Mouse (Mus musculus) left cerebral cortex, postnatal 10 days (tissue): ENCODE data around the gene Tenm3. TPM values are rescaled to one million over a fixed set of nuclear protein-coding genes. Genes with fewer than 3 reads are reported as not detected.

Experiments
- DNase-seq, 2 experiments: peaks; one replicate each; pipeline ENCODE4 v3.0.0; 2021 to 2022; ENCODE audit warnings: low spot score in 2 of 2, mixed read lengths in 1 of 2; ENCODE audit errors: extremely low spot score in 1 of 2
- intact Hi-C: fragments of 180-260 bp; cut with DNase I; formaldehyde crosslinking; loops from one replicate; pipeline ENCODE4 v1.15.1; 2025
- total RNA-seq, 2 experiments: library from RNA; stranded (reverse); gene quantifications; 2 replicates each; pipeline ENCODE4 v1.2.3; 2021

Gene Tenm3
- total RNA-seq, 2 experiments from 2014 or later: 130 to 135 TPM

DNA sequence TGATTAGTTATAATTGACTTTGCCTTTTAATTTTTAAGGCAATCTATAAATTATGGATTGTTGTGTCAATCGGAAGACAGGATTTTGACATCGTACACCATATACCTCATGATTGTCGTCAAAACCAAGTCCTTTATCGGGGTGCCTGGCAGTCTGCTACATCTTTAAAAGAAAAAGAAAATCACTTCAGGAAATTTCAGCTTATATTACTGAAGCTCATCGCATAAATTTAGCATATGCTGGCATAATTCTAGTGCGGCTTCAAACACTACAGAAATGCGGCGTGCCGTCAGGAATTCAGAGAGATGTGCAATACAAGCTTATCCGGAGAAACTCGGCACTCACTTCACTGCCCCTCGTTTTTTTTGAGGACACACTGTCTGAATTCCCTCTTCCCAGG, 332.2 kb downstream of the Tenm3 start:
- no peak for DNase-seq
- intact Hi-C loops: no loop called here

DNA sequence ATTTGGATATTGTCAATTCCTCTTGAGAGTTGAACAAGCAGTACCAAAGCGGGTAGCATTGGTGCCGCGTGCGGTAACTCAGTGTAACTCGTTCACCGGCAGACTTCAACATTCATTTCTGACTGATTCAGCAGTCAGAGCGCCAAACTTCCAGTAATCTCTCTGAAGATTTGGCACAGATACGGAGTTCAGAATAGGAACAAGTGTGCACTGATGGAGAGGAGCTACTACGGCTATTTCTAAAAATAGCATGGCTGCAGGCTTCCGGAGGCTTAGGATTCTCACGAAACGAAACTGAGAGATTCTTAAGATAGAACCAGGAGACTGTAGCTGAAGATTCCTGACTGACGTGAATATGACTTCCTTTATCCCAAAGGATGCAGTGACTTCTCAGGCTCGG, 332.6 kb downstream of the Tenm3 start:
- intact Hi-C loops: no loop called here
- peak in 1 of 2 experiments; percentile 54 for DNase-seq

DNA sequence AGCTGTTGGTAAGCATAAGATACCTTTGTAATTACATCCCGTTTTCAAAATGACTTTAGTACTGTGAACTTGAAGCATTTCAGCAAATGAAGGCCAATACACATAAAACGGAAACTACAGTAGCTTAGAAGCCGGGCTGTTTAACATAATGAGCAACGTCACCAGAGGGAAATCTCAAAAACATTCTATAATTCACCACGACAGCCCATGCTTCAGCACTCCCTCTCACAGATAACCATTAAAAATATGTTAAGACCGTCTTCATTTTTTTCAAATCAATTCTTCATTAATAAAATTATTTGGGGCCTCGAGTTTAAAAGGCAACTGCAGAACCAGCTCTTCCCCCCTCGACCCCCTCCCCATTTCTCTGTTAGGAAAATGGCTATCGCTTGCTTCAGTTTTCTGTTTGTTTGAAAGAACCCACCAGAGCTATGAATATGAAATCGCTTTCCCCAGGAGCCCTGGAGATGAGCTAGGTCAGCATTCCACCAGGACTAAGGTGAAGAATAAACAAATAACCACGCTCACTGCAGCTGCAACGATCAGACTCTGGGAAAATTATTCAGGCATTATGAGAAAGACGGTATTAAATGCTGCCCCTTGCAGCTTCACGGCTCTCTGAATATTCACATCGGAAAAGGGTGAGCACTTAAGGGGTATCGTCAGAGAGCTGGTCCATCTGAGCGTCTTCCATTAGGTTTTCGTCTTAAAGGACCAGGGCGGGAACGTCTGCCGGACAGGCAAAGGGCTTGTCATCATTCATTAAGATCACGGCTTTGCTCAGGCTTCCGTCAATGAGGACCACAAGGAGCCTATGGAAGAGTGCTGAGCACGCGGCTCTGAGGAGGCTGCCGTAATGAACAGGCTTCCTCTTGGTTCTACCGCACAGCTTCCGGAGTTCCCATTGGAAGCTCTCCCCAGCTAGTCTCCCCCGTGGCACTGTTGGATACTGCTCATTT, 334.8 kb downstream of the Tenm3 start:
- intact Hi-C loops: no loop called here
- no peak for DNase-seq

DNA sequence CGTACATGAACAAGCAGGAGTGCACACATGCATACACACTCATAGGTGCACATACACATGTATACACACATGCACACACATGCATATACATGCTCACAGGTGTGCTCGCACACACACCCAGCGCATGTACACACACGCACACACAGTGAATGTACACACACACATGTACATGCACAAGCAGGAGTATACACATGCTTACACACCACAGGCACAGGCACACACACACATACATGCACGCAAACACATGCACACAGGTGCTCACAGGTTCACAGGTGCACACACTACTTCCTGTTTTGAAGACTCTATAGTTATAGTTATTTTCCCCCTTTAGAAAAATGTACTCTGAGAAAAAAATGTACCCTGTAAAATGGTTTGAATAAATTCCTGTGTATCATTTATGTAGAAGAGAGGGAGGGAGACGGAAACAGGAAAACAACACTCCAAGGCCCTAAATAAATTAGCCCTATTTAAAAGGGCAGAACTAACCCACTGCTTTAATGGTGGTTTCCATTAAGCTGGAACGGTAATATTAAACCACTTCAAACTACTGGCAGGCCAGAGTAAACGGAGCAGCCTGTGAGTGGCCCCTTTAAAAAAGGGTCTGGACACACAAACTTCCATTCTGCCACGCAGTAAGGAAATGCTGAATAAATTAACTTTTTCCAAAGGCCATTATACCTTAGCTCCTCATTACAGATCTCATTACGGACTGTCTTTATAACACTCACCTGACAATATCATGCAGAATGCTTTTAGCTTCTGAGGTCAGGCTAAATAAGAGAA, 335.8 kb downstream of the Tenm3 start:
- no peak for DNase-seq
- intact Hi-C loops: no loop called here

DNA sequence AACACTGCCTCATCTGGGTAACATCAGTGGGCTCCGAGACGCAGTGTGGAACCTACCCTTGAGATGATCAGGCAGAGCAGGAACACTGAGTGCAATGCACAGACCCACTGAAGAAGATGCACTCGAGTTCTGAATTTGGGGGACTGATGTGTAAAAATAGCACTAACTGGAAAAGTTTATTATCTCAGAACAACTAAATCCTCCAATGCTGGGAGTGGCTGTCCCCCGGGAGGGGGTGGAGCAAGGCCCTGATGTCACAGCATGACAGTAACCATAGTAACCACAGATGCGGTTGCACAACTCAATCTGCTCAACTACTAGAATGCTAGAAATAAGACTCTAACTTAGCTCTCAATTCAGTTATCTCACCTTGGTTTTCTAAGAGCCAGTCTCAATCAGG, 351.3 kb downstream of the Tenm3 start:
- intact Hi-C loops: no loop called here
- DNase-seq: no peak

DNA sequence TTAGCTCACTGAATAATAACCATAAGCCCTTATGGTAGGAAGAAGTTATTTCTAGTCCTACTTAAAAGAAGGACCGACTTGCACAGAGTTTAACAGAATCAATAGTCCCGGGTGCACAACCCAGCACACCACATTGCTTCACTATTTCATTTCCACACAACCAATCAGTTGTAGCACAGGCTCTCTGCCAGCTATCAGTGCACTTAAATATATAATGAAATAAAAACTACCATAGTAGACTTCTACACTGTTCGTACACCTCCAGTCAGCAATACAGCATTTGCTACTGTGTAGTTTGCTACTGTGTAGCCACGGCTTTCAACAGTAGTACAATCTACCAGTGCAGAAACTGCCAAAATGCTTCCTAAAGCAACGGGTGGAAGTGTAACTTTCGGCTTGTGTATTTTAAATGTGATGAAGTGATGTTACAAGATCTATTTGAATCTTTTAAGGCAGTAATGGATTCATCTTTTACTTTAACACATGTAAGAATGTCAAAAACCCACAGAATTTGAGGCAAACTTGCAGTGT, 353.1 kb downstream of the Tenm3 start:
- DNase-seq: no peak
- intact Hi-C loops: no loop called here

DNA sequence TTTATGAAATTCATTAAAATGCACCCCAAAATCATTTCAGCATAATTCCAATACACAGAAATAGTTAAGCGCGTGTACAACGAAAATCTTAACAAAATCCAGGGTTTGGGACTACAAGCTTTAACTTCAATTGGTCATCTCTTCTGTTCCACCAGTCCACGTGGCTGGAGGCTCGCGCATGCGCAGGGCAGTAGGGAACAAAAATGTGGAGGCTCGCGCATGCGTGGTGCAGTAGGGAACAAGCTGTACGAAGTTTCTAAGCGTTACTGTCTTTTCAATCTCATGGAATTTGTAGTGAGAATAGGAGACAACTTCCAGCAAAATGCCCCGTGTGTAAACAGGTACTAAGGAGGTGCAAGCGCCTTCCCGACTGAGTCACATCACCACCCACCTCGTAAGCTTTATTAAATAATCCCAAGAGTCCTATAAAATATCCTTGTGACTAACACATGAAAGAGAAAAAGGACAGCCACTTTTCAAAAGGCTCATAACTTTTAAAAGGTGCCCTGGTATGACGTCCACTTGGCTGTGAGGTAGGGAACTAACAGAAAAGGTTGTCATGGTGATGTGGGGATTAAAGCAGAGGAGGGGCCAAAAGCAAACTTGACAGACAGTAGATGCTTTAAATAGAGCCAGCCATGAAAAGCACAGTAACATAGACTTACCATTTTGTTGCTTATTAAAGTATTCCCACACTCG, 353.7 kb downstream of the Tenm3 start:
- intact Hi-C loops: no loop called here
- DNase-seq: peak in 1 of 2 experiments; percentile 44

DNA sequence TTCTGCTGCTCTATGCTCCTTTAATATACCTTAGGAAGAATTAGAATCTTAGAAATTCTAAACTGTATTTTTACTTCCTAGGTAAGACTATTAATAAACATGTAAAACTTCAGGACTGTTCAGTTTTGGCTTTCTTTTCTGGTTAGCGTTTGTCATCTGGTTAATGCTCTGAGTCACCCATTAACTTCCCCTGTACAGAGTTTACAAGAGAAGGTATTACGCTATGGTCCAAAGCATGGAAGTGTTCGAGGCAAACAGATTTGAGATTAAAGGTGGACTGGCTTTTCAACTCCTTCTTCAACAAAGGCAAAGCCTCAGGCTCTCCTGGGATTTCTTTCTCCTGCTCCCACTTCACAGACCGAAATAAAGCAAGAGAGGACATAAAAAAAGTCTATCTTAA, 354.3 kb downstream of the Tenm3 start:
- intact Hi-C loops: no loop called here
- no peak for DNase-seq

DNA sequence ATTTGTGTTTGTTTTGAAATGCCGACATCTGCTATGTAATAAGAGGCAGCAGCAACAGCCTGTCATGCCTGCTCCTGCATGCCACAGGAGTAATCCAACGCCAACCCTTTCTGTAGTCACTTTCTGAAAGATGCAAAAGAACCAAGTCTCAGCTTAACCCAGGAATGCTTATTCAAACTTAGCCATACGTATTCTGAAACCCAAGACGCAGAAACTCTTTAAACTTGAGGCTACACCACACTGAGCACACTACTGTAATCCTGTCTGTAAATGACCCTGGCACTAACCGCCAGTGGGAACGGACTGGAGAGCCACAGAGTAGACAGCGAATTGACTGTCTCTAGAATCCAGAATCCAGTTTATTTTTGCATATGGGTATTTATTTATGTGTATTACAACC, 354.9 kb downstream of the Tenm3 start:
- intact Hi-C loops: no loop called here
- DNase-seq: no peak

DNA sequence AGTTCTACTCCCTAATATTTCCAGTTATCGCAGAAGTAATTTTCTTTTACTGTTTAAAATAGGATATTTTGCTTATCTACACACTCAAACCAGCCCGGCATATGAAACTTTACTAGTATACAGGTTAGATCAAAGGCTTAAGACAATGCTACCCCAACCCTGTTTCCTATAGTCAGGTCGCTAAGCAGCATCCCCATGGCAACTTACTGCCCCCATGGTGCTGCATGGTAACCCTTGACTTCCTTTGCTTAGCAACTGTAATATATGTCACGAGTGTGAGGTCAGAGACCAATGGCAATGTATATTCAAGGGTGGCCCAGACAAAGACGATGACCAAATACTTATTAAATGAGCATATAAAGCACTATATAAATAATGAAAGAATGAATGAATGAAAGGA, 359.6 kb downstream of the Tenm3 start:
- intact Hi-C loops: no loop called here
- DNase-seq: no peak

DNA sequence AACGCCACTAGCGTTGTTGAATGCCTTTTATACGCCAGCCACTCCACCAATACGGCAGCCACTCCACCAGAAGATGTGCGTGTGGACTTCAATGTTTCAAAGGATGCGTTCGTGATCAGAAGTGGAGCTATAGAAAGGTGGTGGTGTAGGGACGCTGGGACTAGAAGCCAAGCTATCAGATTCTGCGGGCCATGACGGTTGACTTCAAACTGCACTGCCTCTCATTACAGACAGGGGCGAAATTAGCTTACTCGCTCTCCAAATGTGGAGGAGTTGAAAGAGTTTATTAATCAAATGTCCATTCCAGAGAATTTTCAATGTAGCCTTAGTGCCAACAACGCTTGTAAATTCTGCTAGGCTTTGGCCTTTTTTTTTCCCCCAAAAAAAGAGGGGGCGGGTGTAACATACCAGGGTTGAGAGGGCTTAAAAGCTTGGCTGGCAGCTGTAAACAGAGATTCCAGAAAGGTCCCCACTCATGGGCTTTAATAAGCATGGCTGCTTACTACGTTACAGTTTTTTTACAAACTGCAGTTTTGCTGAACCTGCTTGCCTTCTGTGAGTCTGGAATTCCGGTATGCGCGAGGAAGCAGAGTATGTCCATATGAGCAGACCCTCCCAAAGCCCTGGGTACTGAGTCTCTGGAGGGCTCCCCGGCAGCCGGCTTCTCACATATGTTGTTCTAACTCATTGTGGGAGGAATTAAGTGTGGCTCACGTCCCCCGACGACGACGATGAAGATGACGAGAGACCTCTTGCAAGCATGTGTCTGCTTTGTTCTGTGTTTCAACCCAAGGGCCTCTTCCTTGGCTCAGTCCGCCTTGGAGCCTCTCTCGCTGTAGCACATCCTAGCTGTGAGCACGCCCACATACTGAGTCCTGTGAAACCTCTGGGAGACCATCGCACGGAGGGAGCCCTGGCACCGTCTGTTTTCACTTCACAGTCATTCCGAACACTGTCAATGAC, 361.8 kb downstream of the Tenm3 start:
- intact Hi-C loops: no loop called here
- peak in 1 of 2 experiments; percentile 27 for DNase-seq

DNA sequence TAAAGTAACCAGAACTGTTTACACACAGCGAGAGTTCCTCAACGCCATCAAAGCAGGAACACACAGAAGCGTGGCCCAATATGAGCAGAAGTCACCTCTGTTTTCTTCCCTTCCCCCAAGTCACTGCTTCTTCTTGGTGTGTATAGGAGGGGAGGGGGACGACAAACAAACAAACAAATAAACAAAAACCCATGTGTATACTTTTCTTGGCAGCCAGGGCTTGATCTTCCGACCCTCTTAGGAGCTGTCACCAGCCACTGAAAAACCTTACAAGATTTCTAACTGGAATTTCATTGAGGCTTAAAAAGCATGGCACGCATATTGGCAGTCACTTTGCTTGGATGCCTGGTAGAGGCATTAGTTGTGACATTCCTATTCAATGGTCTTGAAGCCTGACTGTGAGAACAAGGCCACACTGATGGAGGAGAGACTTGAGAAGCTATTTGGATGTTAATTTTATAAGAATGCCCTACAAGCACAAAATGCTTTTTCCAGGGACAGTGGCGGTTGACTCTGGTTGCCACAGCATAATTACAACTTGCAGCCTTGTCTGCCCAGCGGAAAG, 366.3 kb downstream of the Tenm3 start:
- intact Hi-C loops: no loop called here

DNA sequence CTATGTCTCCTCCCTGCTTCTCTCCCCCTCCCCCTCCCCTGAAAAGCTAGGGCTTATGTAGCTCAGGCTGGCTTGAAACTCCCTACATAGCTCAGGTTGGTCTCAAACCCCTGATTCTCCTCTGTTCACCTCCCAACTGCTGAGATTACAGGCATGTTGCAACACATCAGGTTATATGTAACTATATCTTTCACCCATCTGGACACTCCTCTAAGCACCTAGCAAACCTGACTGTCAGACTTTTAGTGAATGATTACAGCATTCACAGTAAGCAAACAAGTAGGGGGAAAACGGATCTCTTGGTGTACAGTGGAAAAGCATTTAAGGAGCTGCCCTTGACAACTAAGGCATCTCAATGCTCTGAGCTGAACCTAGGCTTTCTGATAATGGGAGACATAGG, 366.9 kb downstream of the Tenm3 start:
- intact Hi-C loops: no loop called here
- no peak for DNase-seq

More for the DNA sequence above, 366.3 kb downstream of the Tenm3 start:
- DNase-seq: no peak

DNA sequence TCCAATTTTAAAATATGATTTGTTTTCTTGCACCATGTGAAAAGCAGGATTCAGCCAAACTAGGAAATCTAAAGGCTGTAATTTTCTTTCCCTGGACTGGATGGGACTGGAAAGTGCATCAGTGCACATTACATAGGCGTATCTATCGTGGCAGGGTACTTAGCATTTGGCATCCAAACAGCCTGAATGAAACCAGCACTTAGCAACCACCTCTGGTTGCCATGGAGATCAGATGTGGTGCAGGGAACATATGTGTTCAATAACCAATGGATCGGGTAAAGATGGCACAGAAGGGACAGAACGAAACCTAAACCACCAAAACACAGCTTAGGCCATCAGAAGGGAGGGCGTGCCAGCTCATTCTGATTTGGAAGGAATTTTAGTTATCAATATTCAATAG, 376.1 kb downstream of the Tenm3 start:
- intact Hi-C loops: no loop called here
- DNase-seq: no peak

DNA sequence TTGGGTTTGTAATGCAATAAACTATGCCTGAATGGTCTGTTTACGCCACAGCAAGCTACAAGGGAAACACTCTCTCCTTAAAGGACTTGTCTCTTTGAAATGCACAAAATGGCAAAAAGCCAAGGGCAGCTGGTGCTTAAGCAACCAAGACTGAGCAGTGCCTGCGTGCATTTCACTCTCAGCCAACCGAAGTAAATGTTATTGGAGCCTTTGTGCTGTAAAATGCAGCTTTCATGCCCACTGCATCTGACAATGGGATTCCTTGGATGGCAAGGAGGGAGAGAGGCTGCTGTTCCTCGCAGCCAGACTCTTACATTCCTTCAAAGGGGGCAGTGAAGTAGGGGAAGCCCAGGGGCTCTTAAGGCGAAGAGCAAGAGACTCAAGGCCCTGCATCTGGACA, 385.4 kb downstream of the Tenm3 start:
- peak; percentile 61 to 73 for DNase-seq
- intact Hi-C loops: no loop called here

DNA sequence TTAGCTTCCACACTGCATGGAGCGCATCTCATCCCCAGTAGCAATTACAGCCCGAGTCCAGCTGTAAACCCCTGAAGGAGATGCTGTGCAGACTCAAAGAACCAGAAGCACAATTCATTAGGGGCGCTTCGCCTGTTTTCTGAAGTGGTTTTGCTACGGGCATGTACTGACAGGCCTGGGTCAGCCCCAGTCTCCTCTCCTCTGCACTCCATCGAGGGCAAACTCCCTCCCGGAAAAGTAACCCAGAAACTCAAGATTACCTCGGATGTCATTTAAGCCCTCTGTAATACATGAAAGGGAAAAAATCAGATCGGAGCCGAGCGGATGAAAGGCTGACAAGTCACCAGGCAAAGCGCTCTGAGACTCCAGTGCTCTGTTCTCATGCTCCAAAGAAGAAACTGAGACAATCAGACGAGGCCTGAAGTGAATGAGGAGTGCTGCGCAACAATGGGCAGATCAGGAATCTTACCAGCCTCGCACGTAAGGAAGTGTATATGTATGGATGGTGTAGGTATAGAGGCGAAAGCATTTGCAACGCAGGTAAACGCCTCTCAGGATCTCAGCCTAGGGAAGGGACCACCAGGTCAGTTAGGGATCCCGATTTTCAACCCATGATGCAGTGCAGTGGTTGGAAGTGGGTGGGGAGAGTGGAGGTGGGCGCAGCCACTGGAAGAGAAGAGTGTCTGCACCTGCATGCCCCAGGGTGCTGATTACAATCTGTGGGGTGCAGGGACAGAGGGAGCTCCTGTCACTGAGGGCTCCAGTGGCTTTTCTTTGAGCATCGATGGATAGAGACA, 387.2 kb downstream of the Tenm3 start:
- DNase-seq: no peak
- intact Hi-C loops: no loop called here

DNA sequence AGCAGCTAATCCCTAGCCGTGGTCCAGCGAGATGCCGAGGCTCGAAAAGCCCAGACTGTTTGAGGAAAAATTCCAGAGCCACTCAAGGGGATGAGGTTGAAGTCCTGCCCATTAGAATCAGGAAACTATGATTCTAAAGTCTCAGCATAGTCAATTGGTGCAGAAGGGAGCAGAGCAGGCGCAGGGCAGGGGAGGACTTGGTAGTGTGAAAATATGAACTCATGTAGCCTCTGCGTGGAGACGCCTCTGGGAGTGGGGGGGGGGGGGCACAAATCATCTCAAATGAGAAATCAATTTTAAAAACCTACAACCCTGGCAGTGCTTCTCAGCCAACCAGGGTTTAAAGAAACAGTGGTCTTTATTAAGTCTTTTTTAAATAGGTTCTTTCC, 392.5 kb downstream of the Tenm3 start:
- no peak for DNase-seq
- intact Hi-C loops: no loop called here
